Mouse (Mus musculus) embryonic facial prominence, embryonic 12.5 days (tissue): Measurements from ENCODE around the gene Fads6. TPM values are rescaled to one million over a fixed set of nuclear protein-coding genes. Genes with fewer than 3 reads are reported as not detected.

Experiments
- ATAC-seq: fragments of 200-750 bp; cut with Nextera tagmentation; 2 replicates; pipeline ENCODE4 v1.8.0; 2017; ENCODE audit not compliant: insufficient number of reproducible peaks, insufficient read depth, low FRiP score, low TSS enrichment
- H3K27ac ChIP-seq: fragments of 300-500 bp; sonication (generic); 2 replicates; pipeline ENCODE4 v1.5.1; 2016; ENCODE audit warnings: mild to moderate bottlenecking
- H3K27me3 ChIP-seq: fragments of 300-500 bp; sonication (generic); 2 replicates; pipeline ENCODE4 v1.6.1; 2016; ENCODE audit warnings: mild to moderate bottlenecking, moderate library complexity
- H3K36me3 ChIP-seq: fragments of 300-500 bp; sonication (generic); 2 replicates; pipeline ENCODE4 v1.6.1; 2016; ENCODE audit warnings: mild to moderate bottlenecking
- H3K4me1 ChIP-seq: fragments of 300-500 bp; sonication (generic); 2 replicates; pipeline ENCODE4 v1.6.1; 2016
- H3K4me2 ChIP-seq: fragments of 300-500 bp; sonication (generic); replicated peaks from 2 replicates; pipeline ENCODE4 v1.6.1; 2016; ENCODE audit warnings: mild to moderate bottlenecking, moderate library complexity
- H3K4me3 ChIP-seq: fragments of 300-500 bp; sonication (generic); 2 replicates; pipeline ENCODE4 v1.5.1; 2016; ENCODE audit warnings: mild to moderate bottlenecking
- H3K9ac ChIP-seq: fragments of 300-500 bp; sonication (generic); 2 replicates; pipeline ENCODE4 v1.6.1; 2016; ENCODE audit warnings: mild to moderate bottlenecking, moderate library complexity
- H3K9me3 ChIP-seq: fragments of 300-500 bp; sonication (generic); 2 replicates; pipeline ENCODE4 v1.6.1; 2016; ENCODE audit warnings: mild to moderate bottlenecking, moderate library complexity
- WGBS: fragments of 180-500 bp; shearing (Covaris S2); methylation state at CpG from one replicate; pipeline ENCODE4 v1.1.7; 2016; 5-methylcytosine and 5-hydroxymethylcytosine counted together
- polyA plus RNA-seq: library from polyadenylated mRNA; unstranded; fragments of >200 nt; fragmentation: Nextera tagmentation; extraction: Ambion mirVana; gene quantifications from 2 replicates; pipeline ENCODE4 v1.2.1, GENCODE M21; 2016

Fads6 gene
- polyA plus RNA-seq, 1 experiment from 2014 or later = 0.28 TPM

GRCm38 (mm10) chr11:115265771-115266399, 31.6 kb downstream of the Fads6 start:
- WGBS = 5% methylated on average over 20 of the region's 20 CpGs

DNA sequence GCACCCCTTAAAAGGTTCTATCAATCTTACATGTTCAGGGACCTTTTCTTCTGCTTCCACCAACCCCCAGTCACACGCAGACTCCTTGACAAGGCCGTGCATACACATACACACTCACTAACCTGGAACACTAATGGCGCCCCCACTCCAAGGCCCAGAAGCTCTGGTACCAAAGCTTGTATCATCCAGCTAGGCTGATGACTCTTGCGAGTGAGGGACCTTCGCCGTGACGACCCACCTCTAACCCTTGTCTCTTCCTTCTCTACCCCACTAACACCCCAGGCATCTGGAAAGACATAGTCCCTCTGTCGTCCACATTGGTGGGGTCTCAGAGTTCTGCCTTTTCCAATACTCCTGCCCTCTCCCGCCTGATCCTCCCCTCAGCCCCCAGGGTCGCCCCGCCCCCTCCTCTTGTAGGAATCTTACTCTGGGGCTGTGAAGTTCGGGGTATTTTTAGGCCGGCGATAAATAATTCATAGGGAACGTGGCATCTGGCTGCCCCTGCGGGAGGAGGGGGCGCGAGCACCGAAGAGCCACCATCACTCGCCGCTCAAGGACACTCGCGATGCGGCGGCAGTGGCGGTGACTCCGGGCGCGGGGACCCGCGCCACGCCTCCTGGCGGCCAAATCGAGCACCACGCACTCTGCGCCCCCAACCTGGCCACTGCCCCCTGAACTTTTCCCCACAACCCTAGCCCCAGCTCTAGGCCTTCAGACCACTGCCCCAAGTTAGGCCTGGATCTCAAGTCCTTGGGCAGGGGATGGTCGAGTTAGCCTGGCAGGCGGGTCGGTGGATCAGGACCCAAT, 32.4 kb downstream of the Fads6 start:
- 7% methylated on average over 39 of the region's 39 CpGs for WGBS
- Histone ChIP-seq H3K4me2 (peak overlapping the region; percentile 50), H3K4me1 (peaks cover 23% of the 10 kb centered on the region), H3K4me3 (peak overlapping the region; percentile 23), H3K9ac (no peak overlapping the region), H3K27ac (no peak overlapping the region), H3K9me3 (no peaks in the 10 kb centered on the region), H3K36me3 (peaks cover 16% of the 10 kb centered on the region; the same call in 1 of the 2 replicates), H3K27me3 (peaks cover 98% of the 10 kb centered on the region)
- ATAC-seq = no peak

More at GRCm38 (mm10) chr11:115265771-115266399, 31.6 kb downstream of the Fads6 start:
- Histone ChIP-seq H3K4me3 (peak overlapping the region; percentile 39; the same call in 1 of the 2 replicates), H3K9me3 (no peaks in the 10 kb centered on the region), H3K27me3 (peaks cover 91% of the 10 kb centered on the region), H3K36me3 (peaks cover 16% of the 10 kb centered on the region; the same call in 1 of the 2 replicates), H3K27ac (no peak overlapping the region), H3K9ac (no peak overlapping the region), H3K4me1 (peaks cover 24% of the 10 kb centered on the region), H3K4me2 (peak overlapping the region; percentile 75; the same call in 1 of the 2 replicates)
- ATAC-seq = no peak

DNA sequence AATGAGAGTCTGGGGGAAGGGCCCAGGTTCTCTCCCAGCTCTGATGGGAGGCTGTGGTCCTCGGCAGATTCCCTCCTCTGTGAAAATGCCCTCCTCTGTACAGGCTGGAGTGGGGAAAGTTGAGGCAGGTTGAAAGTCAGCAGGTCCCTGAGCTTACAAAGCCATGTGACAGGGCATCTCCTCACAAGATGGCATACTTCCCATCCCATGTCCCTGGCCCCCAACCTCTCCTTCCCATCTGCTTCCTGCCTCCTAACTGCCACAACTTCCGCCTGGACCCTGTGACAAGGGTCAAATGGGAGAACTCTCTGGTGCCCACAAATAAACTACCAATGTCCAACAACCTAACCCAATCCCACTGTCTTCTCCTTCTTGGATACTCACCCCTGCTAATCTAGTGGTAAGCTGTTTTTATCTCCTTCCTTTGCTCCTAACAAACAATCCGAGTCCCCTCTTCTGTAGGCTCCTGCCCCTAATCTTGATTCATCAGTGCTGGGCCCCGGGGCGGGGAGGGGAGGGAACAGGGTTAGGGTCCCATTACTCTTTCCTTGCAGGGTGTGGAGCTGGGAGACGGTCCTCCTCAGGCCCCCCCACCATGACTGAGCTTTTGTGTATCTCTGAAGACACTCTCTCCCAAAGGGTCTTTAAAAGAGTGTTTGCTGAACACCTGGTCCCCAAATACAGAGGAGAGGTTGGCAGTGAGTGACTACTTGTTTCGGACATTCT, 33.2 kb downstream of the Fads6 start:
- Histone ChIP-seq H3K27me3 (peaks cover 100% of the 10 kb centered on the region), H3K9ac (no peak overlapping the region), H3K36me3 (peaks cover 13% of the 10 kb centered on the region; the same call in 1 of the 2 replicates), H3K9me3 (no peaks in the 10 kb centered on the region), H3K4me3 (no peak overlapping the region), H3K4me2 (no peak overlapping the region), H3K4me1 (peaks cover 21% of the 10 kb centered on the region), H3K27ac (no peak overlapping the region)
- ATAC-seq = no peak
- WGBS = 56% methylated on average over 7 of the region's 7 CpGs

- no peak overlapping the region for H3K27ac ChIP-seq
- H3K4me3 ChIP-seq = no peak overlapping the region
- H3K9me3 ChIP-seq = 0 out of 2 replicates have a peak, but pooled peaks cover 2% of the 10 kb centered on the region
- no peak overlapping the region for H3K9ac ChIP-seq
- no peak overlapping the region for H3K4me2 ChIP-seq
- H3K4me1 ChIP-seq = peaks cover 24% of the 10 kb centered on the region
- H3K36me3 ChIP-seq = no peaks in the 10 kb centered on the region
- H3K27me3 ChIP-seq = peaks cover 100% of the 10 kb centered on the region
- 83% methylated on average over 11 of the region's 11 CpGs for WGBS
- no peak for ATAC-seq
Measured at GRCm38 (mm10) chr11:115262954-115263353, 34.5 kb downstream of the Fads6 start.

GRCm38 (mm10) chr11:115259134-115259533, 38.3 kb downstream of the Fads6 start:
- no peak for ATAC-seq
- no peaks in the 10 kb centered on the region for H3K36me3 ChIP-seq
- H3K4me1 ChIP-seq = 0 out of 2 replicates have a peak, but pooled peaks cover 7% of the 10 kb centered on the region
- H3K27ac ChIP-seq = no peak overlapping the region
- H3K9ac ChIP-seq = no peak overlapping the region
- 67% methylated on average over 4 of the region's 4 CpGs for WGBS
- H3K4me3 ChIP-seq = no peak overlapping the region
- 0 out of 2 replicates have a peak, but pooled peaks cover 2% of the 10 kb centered on the region for H3K9me3 ChIP-seq
- H3K4me2 ChIP-seq = no peak overlapping the region
- peaks cover 98% of the 10 kb centered on the region for H3K27me3 ChIP-seq

DNA sequence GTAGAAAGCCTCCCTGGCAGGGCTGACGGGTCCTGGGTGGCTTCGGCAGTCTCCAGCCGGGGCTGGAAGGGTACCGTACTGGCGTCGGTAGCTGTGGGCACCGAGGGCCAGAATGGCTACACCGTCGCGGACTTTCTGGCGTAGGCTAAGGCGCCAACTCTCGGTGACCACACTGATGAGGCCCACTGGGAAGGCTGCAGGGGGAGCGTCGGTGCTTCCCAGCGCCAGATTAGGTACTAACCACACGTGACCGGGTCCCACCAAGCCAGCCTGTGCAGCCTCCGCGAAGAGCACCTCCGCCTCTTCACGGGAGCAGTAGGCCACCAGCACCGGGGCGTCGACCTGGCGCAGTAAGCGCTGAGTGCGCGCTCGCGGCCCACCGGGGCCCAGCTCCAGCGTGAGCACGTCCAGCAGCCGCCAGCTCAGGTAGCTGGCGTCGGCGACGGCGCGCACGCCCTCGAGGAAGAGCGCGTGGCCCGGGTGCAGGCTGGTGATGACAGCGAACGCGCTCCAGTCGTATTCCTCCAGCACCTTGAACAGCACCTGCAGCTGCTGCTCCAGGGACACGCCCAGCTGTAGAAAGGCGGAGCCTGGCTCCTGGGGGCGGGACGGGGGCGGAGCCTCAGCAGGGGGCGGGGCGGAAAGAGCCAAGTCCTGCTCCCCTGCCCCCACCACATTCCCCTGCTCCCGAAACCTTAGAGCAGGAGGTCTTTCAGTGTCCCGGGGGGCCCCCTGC, 39.5 kb downstream of the Fads6 start:
- H3K36me3 ChIP-seq = no peaks in the 10 kb centered on the region
- H3K27ac ChIP-seq = no peak overlapping the region
- 0 out of 2 replicates have a peak, but pooled peaks cover 7% of the 10 kb centered on the region for H3K4me1 ChIP-seq
- H3K9ac ChIP-seq = no peak overlapping the region
- peaks cover 97% of the 10 kb centered on the region for H3K27me3 ChIP-seq
- ATAC-seq = no peak
- peak overlapping the region; percentile 18; the same call in 1 of the 2 replicates for H3K4me3 ChIP-seq
- 0 out of 2 replicates have a peak, but pooled peaks cover 2% of the 10 kb centered on the region for H3K9me3 ChIP-seq
- WGBS = 15% methylated on average over 59 of the region's 59 CpGs
- peak overlapping the region; percentile 41 for H3K4me2 ChIP-seq

GRCm38 (mm10) chr11:115251258-115251657, 46.2 kb downstream of the Fads6 start:
- WGBS = 54% methylated on average over 3 of the region's 3 CpGs
- Histone ChIP-seq H3K36me3 (no peaks in the 10 kb centered on the region), H3K27ac (no peak overlapping the region), H3K4me1 (peaks cover 10% of the 10 kb centered on the region; the same call in 1 of the 2 replicates), H3K4me3 (no peak overlapping the region), H3K9me3 (no peaks in the 10 kb centered on the region), H3K27me3 (peaks cover 95% of the 10 kb centered on the region), H3K9ac (no peak overlapping the region), H3K4me2 (no peak overlapping the region)
- no peak for ATAC-seq

DNA sequence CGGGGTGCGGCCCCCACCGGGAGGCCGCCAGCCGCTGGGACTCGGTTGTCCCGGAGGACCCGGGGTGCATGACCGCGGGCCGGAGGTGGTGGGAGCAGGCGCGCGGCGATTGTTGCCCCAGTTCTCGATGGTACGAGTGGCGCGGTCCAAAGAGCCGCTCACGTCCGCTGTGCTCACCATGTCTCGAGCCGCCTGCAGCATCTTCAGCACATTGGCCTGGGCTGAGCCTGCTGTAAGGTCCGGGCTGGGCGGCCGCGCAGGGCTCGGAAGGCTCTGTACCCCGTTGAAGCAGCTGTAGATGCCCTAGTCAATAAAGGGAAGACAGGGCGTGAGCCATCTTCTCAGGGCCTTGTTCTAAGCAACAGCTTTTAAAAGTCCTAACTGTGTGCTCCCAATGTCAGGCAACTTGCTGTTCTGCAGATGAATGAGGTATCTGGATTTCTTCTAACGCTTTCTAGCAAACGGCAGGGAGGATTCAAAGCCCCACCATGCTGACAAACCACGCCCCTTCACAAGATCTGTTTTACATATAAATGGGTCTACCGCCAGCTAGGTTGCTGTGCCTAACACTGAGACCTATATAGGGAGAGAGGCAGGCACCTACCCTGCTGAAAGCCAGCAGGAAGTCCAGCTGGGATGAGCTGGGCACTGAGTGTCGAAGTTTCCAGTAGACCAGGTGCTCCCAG, 46.9 kb downstream of the Fads6 start:
- WGBS = 2% methylated on average over 35 of the region's 36 CpGs
- no peaks in the 10 kb centered on the region for H3K9me3 ChIP-seq
- 0 out of 2 replicates have a peak, but pooled peaks cover under 1% of the 10 kb centered on the region for H3K36me3 ChIP-seq
- ATAC-seq = no peak
- peaks cover 94% of the 10 kb centered on the region for H3K27me3 ChIP-seq
- H3K4me3 ChIP-seq = peak overlapping the region; percentile 40
- peaks cover 10% of the 10 kb centered on the region; the same call in 1 of the 2 replicates for H3K4me1 ChIP-seq
- no peak overlapping the region for H3K27ac ChIP-seq
- H3K9ac ChIP-seq = peak overlapping the region; percentile 43
- peak overlapping the region; percentile 76 for H3K4me2 ChIP-seq

- Histone ChIP-seq H3K4me3 (peak overlapping the region; percentile 40), H3K4me1 (peaks cover 10% of the 10 kb centered on the region; the same call in 1 of the 2 replicates), H3K4me2 (peak overlapping the region; percentile 76), H3K36me3 (peaks cover 7% of the 10 kb centered on the region), H3K27me3 (peaks cover 87% of the 10 kb centered on the region), H3K27ac (no peak overlapping the region), H3K9me3 (no peaks in the 10 kb centered on the region), H3K9ac (peak overlapping the region; percentile 43)
- 2% methylated on average over 61 of the region's 63 CpGs for WGBS
- ATAC-seq = no peak
Measured at GRCm38 (mm10) chr11:115249721-115250404, 47.6 kb downstream of the Fads6 start.

DNA sequence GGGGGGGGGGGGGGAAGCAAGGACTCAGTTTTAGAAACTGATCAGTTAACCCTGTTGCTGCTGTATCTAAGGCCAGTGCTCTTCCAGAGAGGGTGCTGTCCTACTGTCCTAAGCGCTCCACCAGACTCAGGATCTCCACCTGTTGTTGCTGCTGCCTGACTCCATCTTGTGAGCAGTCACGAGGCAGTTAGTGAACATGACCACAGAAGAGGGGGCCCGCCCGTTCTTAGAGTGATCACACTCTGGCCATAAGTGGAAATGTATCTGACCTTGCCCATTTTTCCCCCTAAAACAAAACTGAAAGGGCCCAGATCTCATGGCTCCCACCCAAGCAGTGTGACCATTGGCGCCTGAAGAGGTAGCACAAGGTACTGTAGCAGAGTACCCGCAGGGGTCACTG, 49.5 kb downstream of the Fads6 start:
- Histone ChIP-seq H3K36me3 (peaks cover 19% of the 10 kb centered on the region), H3K9me3 (no peaks in the 10 kb centered on the region), H3K4me3 (no peak overlapping the region), H3K9ac (no peak overlapping the region), H3K27ac (no peak overlapping the region), H3K4me1 (peaks cover 10% of the 10 kb centered on the region; the same call in 1 of the 2 replicates), H3K27me3 (peaks cover 71% of the 10 kb centered on the region), H3K4me2 (no peak overlapping the region)
- no peak for ATAC-seq
- WGBS = 76% methylated on average over 6 of the region's 6 CpGs
